ENCODE assay signal across 20 mouse cellular contexts in genomic region chr4:120141810-120142209, GRCm38 (mm10). TPM values are rescaled to one million over a fixed set of nuclear protein-coding genes. Genes with fewer than 3 reads are reported as not detected.
"Had no signal": no experiment of that assay in that cellular context is flagged by ENCODE, and none has a peak within 500 bp of the region (broad histone marks: within the 10 kb centered on the region; RNA-seq: fewer than 3 reads in every experiment).

No protein-coding gene starts in this region.

- H3K36me3 ChIP-seq: limb, embryonic 12.5 days; liver, embryonic 13.5 days; midbrain, embryonic 13.5 days; neural tube, embryonic 15.5 days had no signal

- ATAC-seq: liver, postnatal 0 days; lung, postnatal 0 days; midbrain, embryonic 13.5 days had no signal

- H3K4me2 ChIP-seq: limb, embryonic 12.5 days; liver, embryonic 13.5 days; midbrain, embryonic 13.5 days; neural tube, embryonic 15.5 days had no signal

- H3K9ac ChIP-seq: limb, embryonic 12.5 days; liver, embryonic 13.5 days; liver, postnatal 0 days; midbrain, embryonic 13.5 days; neural tube, embryonic 15.5 days had no signal

- DNase-seq: kidney, postnatal 10 days; kidney, postnatal 4 days; liver; liver, embryonic 13.5 days; liver, postnatal 0 days; lung, postnatal 36 days; right cerebral cortex, adult 18-20 months; right cerebral cortex, postnatal 25 days; thymus, postnatal 4 days had no signal

- H3K27ac ChIP-seq: layer of hippocampus, adult 2 months; limb, embryonic 12.5 days; liver, embryonic 13.5 days; midbrain, embryonic 13.5 days; neural tube, embryonic 15.5 days; stomach, postnatal 0 days had no signal

- H3K27me3 ChIP-seq: liver, embryonic 13.5 days; midbrain, embryonic 13.5 days; neural tube, embryonic 15.5 days had no signal

- H3K9me3 ChIP-seq: limb, embryonic 12.5 days; liver, embryonic 13.5 days; midbrain, embryonic 13.5 days; neural tube, embryonic 15.5 days had no signal

- H3K4me3 ChIP-seq: layer of hippocampus, adult 2 months; limb, embryonic 12.5 days; liver, embryonic 13.5 days; midbrain, embryonic 13.5 days; myocyte; neural tube, embryonic 15.5 days had no signal

- H3K4me1 ChIP-seq: limb, embryonic 12.5 days; liver, embryonic 13.5 days; midbrain, embryonic 13.5 days; neural tube, embryonic 15.5 days had no signal

RNA-seq across cellular contexts. Expression of gene Edn2, which starts 19.2 kb away (rescaled TPM):
- total RNA-seq: layer of hippocampus, adult 2 months; layer of hippocampus, postnatal 10 days; left cerebral cortex, postnatal 36 days; megakaryocyte progenitor cell, adult 5-6 weeks had no signal
- polyA plus RNA-seq: midbrain, embryonic 13.5 days; myocyte; neural tube, embryonic 11.5 days had no signal
